Mouse (Mus musculus) liver, postnatal 0 days (tissue): ENCODE data around the gene Mrtfb.

Experiments
- CTCF ChIP-seq: sonication (generic); IDR thresholded peaks from 2 replicates; pipeline ENCODE4 v1.5.1; 2016; ENCODE audit warnings: antibody characterized with exemption, low read depth
- EP300 ChIP-seq: IDR thresholded peaks from 2 replicates; pipeline ENCODE4 v1.6.1; 2016; ENCODE audit warnings: antibody characterized with exemption, low read depth, mild to moderate bottlenecking

- TF ChIP-seq CTCF = no peak
- TF ChIP-seq EP300 = no peak
Measured at GRCm38 (mm10) chr16:13313096-13313719, 56.9 kb downstream of the Mrtfb start.
